Mouse (Mus musculus): ENCODE measurements around the gene Jade1. TPM values are rescaled to one million over a fixed set of nuclear protein-coding genes. Genes with fewer than 3 reads are reported as not detected.
A peak's percentile ranks its signal among the peaks of the same experiment; 100 is the strongest.

Jade1 gene
- total RNA-seq (2021), result 10 to 100 TPM; 30.2 to 41.1 TPM

- no peak for DNase-seq
- intact Hi-C loops (cut with DNase I), result no loop called here
Observed at GRCm38 (mm10) chr3:41555491-41556381, at the start of gene Jade1. Gene Jade1 (plus strand): TSS chr3:41555731.

GRCm38 (mm10) chr3:41509441-41509840, 46.1 kb upstream of the Jade1 start:
- DNase-seq, result peak in 1 of 2 experiments; percentile 27
- intact Hi-C loops (cut with DNase I), result no loop called here

- intact Hi-C loops (cut with DNase I), result no loop called here
Observed at GRCm38 (mm10) chr3:41510191-41510590, 45.3 kb upstream of the Jade1 start.

GRCm38 (mm10) chr3:41510750-41511149, 44.8 kb upstream of the Jade1 start:
- intact Hi-C loops (cut with DNase I), result no loop called here
- DNase-seq, result no peak

More at GRCm38 (mm10) chr3:41510191-41510590, 45.3 kb upstream of the Jade1 start:
- DNase-seq, result no peak

- intact Hi-C loops (cut with DNase I), result no loop called here
- no peak for DNase-seq
Observed at GRCm38 (mm10) chr3:41514003-41514402, 41.5 kb upstream of the Jade1 start.

- intact Hi-C loops (cut with DNase I), result no loop called here
- no peak for DNase-seq
Observed at GRCm38 (mm10) chr3:41514683-41515305, 40.7 kb upstream of the Jade1 start.

- DNase-seq, result no peak
- intact Hi-C loops (cut with DNase I), result no loop called here
Observed at GRCm38 (mm10) chr3:41516961-41517518, 38.5 kb upstream of the Jade1 start.

GRCm38 (mm10) chr3:41520925-41521324, 34.6 kb upstream of the Jade1 start:
- DNase-seq, result no peak
- intact Hi-C loops (cut with DNase I), result no loop called here

- DNase-seq, result no peak
- intact Hi-C loops (cut with DNase I), result no loop called here
Observed at GRCm38 (mm10) chr3:41521733-41522132, 33.8 kb upstream of the Jade1 start.

- intact Hi-C loops (cut with DNase I), result no loop called here
- DNase-seq, result peak in 1 of 2 experiments; percentile 25
Observed at GRCm38 (mm10) chr3:41522226-41523005, 33.1 kb upstream of the Jade1 start.

GRCm38 (mm10) chr3:41523006-41523375, 32.5 kb upstream of the Jade1 start:
- intact Hi-C loops (cut with DNase I), result no loop called here
- DNase-seq, result no peak

GRCm38 (mm10) chr3:41523460-41523859, 32.1 kb upstream of the Jade1 start:
- intact Hi-C loops (cut with DNase I), result no loop called here
- DNase-seq, result no peak

- intact Hi-C loops (cut with DNase I), result no loop called here
Observed at GRCm38 (mm10) chr3:41528291-41528969, 27.1 kb upstream of the Jade1 start.

GRCm38 (mm10) chr3:41530156-41530555, 25.4 kb upstream of the Jade1 start:
- intact Hi-C loops (cut with DNase I), result no loop called here
- DNase-seq, result no peak

More at GRCm38 (mm10) chr3:41528291-41528969, 27.1 kb upstream of the Jade1 start:
- no peak for DNase-seq

- intact Hi-C loops (cut with DNase I), result no loop called here
- DNase-seq, result no peak
Observed at GRCm38 (mm10) chr3:41531541-41531940, 24.0 kb upstream of the Jade1 start.

- intact Hi-C loops (cut with DNase I), result no loop called here
- no peak for DNase-seq
Observed at GRCm38 (mm10) chr3:41532109-41532508, 23.4 kb upstream of the Jade1 start.

GRCm38 (mm10) chr3:41533660-41534059, 21.9 kb upstream of the Jade1 start:
- intact Hi-C loops (cut with DNase I), result no loop called here
- no peak for DNase-seq

- no peak for DNase-seq
- intact Hi-C loops (cut with DNase I), result no loop called here
Observed at GRCm38 (mm10) chr3:41537957-41538356, 17.6 kb upstream of the Jade1 start.

- intact Hi-C loops (cut with DNase I), result no loop called here
- DNase-seq, result no peak
Observed at GRCm38 (mm10) chr3:41541313-41541712, 14.2 kb upstream of the Jade1 start.

GRCm38 (mm10) chr3:41544451-41544850, 11.1 kb upstream of the Jade1 start:
- DNase-seq, result no peak
- intact Hi-C loops (cut with DNase I), result no loop called here

All from heart, postnatal 36 days (tissue).